Mouse (Mus musculus) MEL (cell line): ENCODE results near the gene Zfp276. TPM values are rescaled to one million over a fixed set of nuclear protein-coding genes. Genes with fewer than 3 reads are reported as not detected.

Source experiments
- DNase-seq: peaks from one replicate; pipeline ENCODE4 v3.0.0; 2011; ENCODE audit warnings: low read depth, low spot score
- H3K27ac ChIP-seq: 2 replicates; pipeline ENCODE4 v1.5.1; 2012; ENCODE audit warnings: low read depth, mild to moderate bottlenecking, control low read depth, low read length, moderate library complexity; ENCODE audit not compliant: control insufficient read depth
- H3K27me3 ChIP-seq, 2 experiments: fragments of 150-350 bp in 1 of 2; sonication (generic) in 1 of 2; 2 replicates each; pipeline ENCODE4 v1.6.1; 2012; ENCODE audit warnings: low read length in 2 of 2, mild to moderate bottlenecking in 2 of 2, improper control_type of control experiment in 1 of 2, moderate library complexity in 1 of 2; ENCODE audit not compliant: insufficient read depth in 2 of 2, control insufficient read depth in 1 of 2
- H3K36me3 ChIP-seq, 2 experiments: 2 replicates each; pipeline ENCODE4 v1.6.1; 2012 to 2014; ENCODE audit warnings: low read length in 2 of 2, improper control_type of control experiment in 1 of 2, inconsistent platforms in 1 of 2, mild to moderate bottlenecking in 1 of 2; ENCODE audit not compliant: insufficient read depth in 2 of 2, control insufficient read depth in 1 of 2
- H3K4me1 ChIP-seq, 2 experiments: fragments of 150-350 bp in 1 of 2; sonication (generic) in 1 of 2; 2 replicates each; pipeline ENCODE4 v1.6.1; 2012; ENCODE audit warnings: low read length in 2 of 2, improper control_type of control experiment in 1 of 2, mild to moderate bottlenecking in 1 of 2; ENCODE audit not compliant: insufficient read depth in 2 of 2, control insufficient read depth in 1 of 2
- H3K4me3 ChIP-seq, 2 experiments: fragments of 150-350 bp in 1 of 2; sonication (generic) in 1 of 2; 2 replicates each; pipeline ENCODE4 v1.5.1; 2012; ENCODE audit warnings: low read depth in 2 of 2, low read length in 2 of 2, mild to moderate bottlenecking in 2 of 2, moderate library complexity in 2 of 2, control low read depth in 1 of 2, improper control_type of control experiment in 1 of 2; ENCODE audit not compliant: control insufficient read depth in 1 of 2, insufficient read depth in 1 of 2
- H3K79me2 ChIP-seq: 2 replicates; pipeline ENCODE4 v1.6.1; 2012; ENCODE audit warnings: mild to moderate bottlenecking, low read length, moderate library complexity; ENCODE audit not compliant: control insufficient read depth, poor library complexity, insufficient read depth
- H3K9ac ChIP-seq: 2 replicates; pipeline ENCODE4 v1.6.1; 2012; ENCODE audit warnings: low read depth, mild to moderate bottlenecking, control low read depth, low read length, moderate library complexity; ENCODE audit not compliant: control insufficient read depth, poor library complexity, severe bottlenecking
- H3K9me3 ChIP-seq: fragments of 150-350 bp; sonication (generic); replicated peaks from 2 replicates; pipeline ENCODE4 v1.6.1; 2012; ENCODE audit warnings: mild to moderate bottlenecking, low read length, improper control_type of control experiment, moderate library complexity; ENCODE audit not compliant: insufficient read depth
- BHLHE40 ChIP-seq: IDR thresholded peaks from 2 replicates; pipeline ENCODE4 v1.6.1; 2012; ENCODE audit warnings: low read depth, mild to moderate bottlenecking, inconsistent platforms, low read length, improper control_type of control experiment, borderline replicate concordance
- CHD1 ChIP-seq: IDR thresholded peaks from 2 replicates; pipeline ENCODE4 v1.6.1; 2012; ENCODE audit warnings: low read depth, mild to moderate bottlenecking, inconsistent platforms, low read length, improper control_type of control experiment
- E2F4 ChIP-seq: IDR thresholded peaks from 2 replicates; pipeline ENCODE4 v1.6.1; 2011; ENCODE audit warnings: low read depth, low read length, improper control_type of control experiment, borderline replicate concordance
- ELF1 ChIP-seq: IDR thresholded peaks from 2 replicates; pipeline ENCODE4 v1.6.1; 2014; ENCODE audit warnings: low read depth, mild to moderate bottlenecking, inconsistent platforms, low read length, improper control_type of control experiment, moderate library complexity
- EP300 ChIP-seq, 2 experiments: IDR thresholded peaks; 2 replicates each; pipeline ENCODE4 v1.6.1; 2011; ENCODE audit warnings: improper control_type of control experiment in 2 of 2, low read length in 2 of 2, low read depth in 1 of 2, mild to moderate bottlenecking in 1 of 2
- ETS1 ChIP-seq: IDR thresholded peaks from 2 replicates; pipeline ENCODE4 v1.6.1; 2012; ENCODE audit warnings: low read depth, mild to moderate bottlenecking, inconsistent platforms, low read length, improper control_type of control experiment, moderate library complexity
- GABPA ChIP-seq: IDR thresholded peaks from 2 replicates; pipeline ENCODE4 v1.6.1; 2012; ENCODE audit warnings: low read depth, mild to moderate bottlenecking, inconsistent platforms, low read length, improper control_type of control experiment, moderate library complexity
- GATA1 ChIP-seq: IDR thresholded peaks from 2 replicates; pipeline ENCODE4 v1.6.1; 2011; ENCODE audit warnings: low read depth, low read length, improper control_type of control experiment
- HCFC1 ChIP-seq: IDR thresholded peaks from 2 replicates; pipeline ENCODE4 v1.6.1; 2012; ENCODE audit warnings: low read depth, mild to moderate bottlenecking, inconsistent platforms, low read length, improper control_type of control experiment, moderate library complexity
- JUND ChIP-seq: IDR thresholded peaks from 2 replicates; pipeline ENCODE4 v1.6.1; 2011; ENCODE audit warnings: low read depth, mild to moderate bottlenecking, improper control_type of control experiment, low read length
- MAFK ChIP-seq: IDR thresholded peaks from 2 replicates; pipeline ENCODE4 v1.6.1; 2011; ENCODE audit warnings: low read depth, mild to moderate bottlenecking, low read length, improper control_type of control experiment, borderline replicate concordance
- MAX ChIP-seq: IDR thresholded peaks from 2 replicates; pipeline ENCODE4 v1.6.1; 2011; ENCODE audit warnings: low read length, improper control_type of control experiment
- MAZ ChIP-seq: IDR thresholded peaks from 2 replicates; pipeline ENCODE4 v1.6.1; 2012; ENCODE audit warnings: low read depth, mild to moderate bottlenecking, inconsistent platforms, low read length, improper control_type of control experiment
- MYB ChIP-seq: IDR thresholded peaks from 2 replicates; pipeline ENCODE4 v1.6.1; 2011; ENCODE audit warnings: mild to moderate bottlenecking, low read depth, low read length, improper control_type of control experiment
- NELFE ChIP-seq: IDR thresholded peaks from 2 replicates; pipeline ENCODE4 v1.6.1; 2011; ENCODE audit warnings: low read depth, low read length, improper control_type of control experiment
- NRF1 ChIP-seq: IDR thresholded peaks from 2 replicates; pipeline ENCODE4 v1.6.1; 2014; ENCODE audit warnings: low read depth, mild to moderate bottlenecking, inconsistent platforms, low read length, improper control_type of control experiment, moderate library complexity; ENCODE audit not compliant: poor library complexity, insufficient read depth, severe bottlenecking
- POLR2AphosphoS2 ChIP-seq: IDR thresholded peaks from 2 replicates; pipeline ENCODE4 v1.6.1; 2011; ENCODE audit warnings: low read length, improper control_type of control experiment
- POLR2AphosphoS5 ChIP-seq: IDR thresholded peaks from 2 replicates; pipeline ENCODE4 v1.6.1; 2012; ENCODE audit warnings: low read depth, borderline replicate concordance, mild to moderate bottlenecking, inconsistent platforms, low read length, moderate library complexity, mixed read lengths
- RCOR1 ChIP-seq: IDR thresholded peaks from 2 replicates; pipeline ENCODE4 v1.6.1; 2012; ENCODE audit warnings: low read depth, mild to moderate bottlenecking, inconsistent platforms, low read length, improper control_type of control experiment
- SIN3A ChIP-seq: IDR thresholded peaks from 2 replicates; pipeline ENCODE4 v1.6.1; 2012; ENCODE audit warnings: low read length, improper control_type of control experiment, inconsistent platforms
- SMC3 ChIP-seq: IDR thresholded peaks from 2 replicates; pipeline ENCODE4 v1.6.1; 2011; ENCODE audit warnings: low read depth, low read length, improper control_type of control experiment
- TAL1 ChIP-seq: IDR thresholded peaks from 2 replicates; pipeline ENCODE4 v1.6.1; 2012; ENCODE audit warnings: mild to moderate bottlenecking, inconsistent platforms, low read length, moderate library complexity, mixed read lengths
- TBP ChIP-seq: IDR thresholded peaks from 2 replicates; pipeline ENCODE4 v1.8.0; 2011; ENCODE audit warnings: low read depth, low read length, improper control_type of control experiment
- UBTF ChIP-seq: IDR thresholded peaks from 2 replicates; pipeline ENCODE4 v1.6.1; 2012; ENCODE audit warnings: low read depth, mild to moderate bottlenecking, inconsistent platforms, low read length, improper control_type of control experiment, moderate library complexity, borderline replicate concordance; ENCODE audit not compliant: insufficient read depth
- USF1 ChIP-seq: IDR thresholded peaks from 2 replicates; pipeline ENCODE4 v1.6.1; 2014; ENCODE audit warnings: low read depth, mild to moderate bottlenecking, inconsistent platforms, low read length, improper control_type of control experiment, moderate library complexity
- ZC3H11A ChIP-seq: IDR thresholded peaks from 2 replicates; pipeline ENCODE4 v1.6.1; 2012; ENCODE audit warnings: low read depth, mild to moderate bottlenecking, inconsistent platforms, low read length, improper control_type of control experiment
- ZKSCAN1 ChIP-seq: IDR thresholded peaks from 2 replicates; pipeline ENCODE4 v1.6.1; 2012; ENCODE audit warnings: low read depth, mild to moderate bottlenecking, inconsistent platforms, low read length, improper control_type of control experiment, moderate library complexity
- ZMIZ1 ChIP-seq: IDR thresholded peaks from 2 replicates; pipeline ENCODE4 v1.6.1; 2012; ENCODE audit warnings: low read depth, mild to moderate bottlenecking, inconsistent platforms, low read length, improper control_type of control experiment, moderate library complexity
- ZNF384 ChIP-seq: IDR thresholded peaks from 2 replicates; pipeline ENCODE4 v1.6.1; 2012; ENCODE audit warnings: low read depth, mild to moderate bottlenecking, inconsistent platforms, low read length, improper control_type of control experiment
- polyA plus RNA-seq, 2 experiments: library from polyadenylated mRNA; stranded (reverse) in 1 of 2; unstranded in 1 of 2; fragments of >175 nt in 1 of 2; fragments of >200 nt in 1 of 2; gene quantifications; 2 replicates each; pipeline versions ENCODE4 v1.2.1 to v1.2.4; 2012; ENCODE audit warnings: low replicate concordance in 2 of 2, low read depth in 1 of 2; ENCODE audit not compliant: insufficient read length in 2 of 2, insufficient read depth in 1 of 2, missing spikeins in 1 of 2
- total RNA-seq: library from RNA; depleted of rRNA; stranded (reverse); fragments of 300-350 nt; gene quantifications from 2 replicates; pipeline ENCODE4 v1.2.3, GENCODE M21; 2012

Zfp276 gene
- total and polyA plus RNA-seq, 3 experiments, result 16.0 to 19.2 TPM; not detected in 1

GRCm38 (mm10) chr8:123317781-123318466, 63.9 kb downstream of the Zfp276 start:
- H3K9ac ChIP-seq, result peak overlapping the region; percentile 94
- DNase-seq, result no peak
- peaks cover 0 to 7% of the 10 kb centered on the region in 2 experiments; a peak in 2 of 4 replicates for H3K4me1 ChIP-seq
- H3K36me3 ChIP-seq, result no peaks in the 10 kb centered on the region
- no peaks in the 10 kb centered on the region for H3K9me3 ChIP-seq
- H3K27ac ChIP-seq, result peak overlapping the region; percentile 77
- peaks cover 5% of the 10 kb centered on the region; the same call in 1 of the 2 replicates for H3K79me2 ChIP-seq
- no peak for TF ChIP-seq ELF1
- 0 out of 4 replicates have a peak, but pooled peaks of 1 of the 2 experiments have one; percentile 12 for TF ChIP-seq EP300 (IDR thresholded peaks at IDR 0.05; ENCODE audit: low read depth in 1 of 2, low read length in 2 of 2)
- TF ChIP-seq UBTF, result no peak
- no peak for TF ChIP-seq CHD1
- TF ChIP-seq GATA1, result 0 out of 2 replicates have a peak, but pooled peaks have one; percentile 6
- no peak for TF ChIP-seq MYB
- no peak for TF ChIP-seq RCOR1
- peak; percentile 13; the same call in 1 of the 2 replicates for TF ChIP-seq MAX
- TF ChIP-seq USF1, result no peak
- H3K4me3 ChIP-seq, result peak overlapping the region; percentile 91 to 92
- H3K27me3 ChIP-seq, result no peaks in the 10 kb centered on the region

- Histone ChIP-seq H3K27ac (peak within 1 kb of the TSS; percentile 77), H3K9ac (peak within 1 kb of the TSS; percentile 94), H3K79me2 (peaks cover 5% of the 10 kb centered on the region; the same call in 1 of the 2 replicates), H3K36me3 (no peaks in the 10 kb centered on the region), H3K9me3 (no peaks in the 10 kb centered on the region), H3K27me3 (no peaks in the 10 kb centered on the region), H3K4me3 (peak within 1 kb of the TSS; percentile 91 to 92), H3K4me1 (peaks cover 0 to 7% of the 10 kb centered on the region in 2 experiments; a peak in 2 of 4 replicates)
- DNase-seq, result peak; percentile 97
- no peak for TF ChIP-seq ELF1
- no peak for TF ChIP-seq GABPA
- no peak for TF ChIP-seq BHLHE40
- no peak for TF ChIP-seq MAFK
- TF ChIP-seq USF1, result peak; percentile 83
- no peak for TF ChIP-seq TAL1
- TF ChIP-seq TBP, result 0 out of 2 replicates have a peak, but pooled peaks have one; percentile 62
- peak; percentile 67 for TF ChIP-seq NRF1
- TF ChIP-seq MAZ, result no peak
- TF ChIP-seq EP300 (IDR thresholded peaks at IDR 0.05; ENCODE audit: low read depth in 1 of 2, low read length in 2 of 2), result no peak
- TF ChIP-seq ZNF384, result no peak
- TF ChIP-seq ZKSCAN1, result no peak
- TF ChIP-seq MAX, result no peak; the same call in 1 of the 2 replicates
- TF ChIP-seq NELFE, result peak; percentile 74
- TF ChIP-seq SIN3A, result peak; percentile 78; the same call in 1 of the 2 replicates
- TF ChIP-seq UBTF, result no peak
- TF ChIP-seq HCFC1, result no peak; the same call in 1 of the 2 replicates
- TF ChIP-seq POLR2AphosphoS2, result peak; percentile 61; the same call in 1 of the 2 replicates
- TF ChIP-seq E2F4, result peak; percentile 68; the same call in 1 of the 2 replicates
- TF ChIP-seq ZC3H11A, result no peak
- TF ChIP-seq JUND, result no peak
- no peak for TF ChIP-seq ZMIZ1
- no peak for TF ChIP-seq POLR2AphosphoS5
- TF ChIP-seq CHD1, result no peak
- TF ChIP-seq SMC3, result no peak
- TF ChIP-seq GATA1, result no peak
- TF ChIP-seq ETS1, result no peak
- no peak for TF ChIP-seq RCOR1
Observed at GRCm38 (mm10) chr8:123318467-123318911, 64.5 kb downstream of the Zfp276 start, which contains the start of gene Fanca. TSS of gene Fanca (minus strand) at chr8:123318576.
